Mouse (Mus musculus) neural tube, embryonic 14.5 days (tissue): ENCODE results near the gene Nt5c. TPM values are rescaled to one million over a fixed set of nuclear protein-coding genes. Genes with fewer than 3 reads are reported as not detected.

Experiments used
- ATAC-seq: fragments of 200-750 bp; cut with Nextera tagmentation; 2 replicates; pipeline ENCODE4 v1.8.0; 2017; ENCODE audit warnings: low read depth, mild to moderate bottlenecking, moderate TSS enrichment, moderate library complexity
- H3K27ac ChIP-seq: fragments of 300-500 bp; sonication (generic); 2 replicates; pipeline ENCODE4 v1.5.1; 2014; ENCODE audit warnings: low read depth, mild to moderate bottlenecking, control low read depth, low read length, moderate library complexity, mixed read lengths
- H3K27me3 ChIP-seq: fragments of 300-500 bp; sonication (generic); 2 replicates; pipeline ENCODE4 v1.6.1; 2014; ENCODE audit warnings: low read length; ENCODE audit not compliant: control insufficient read depth, insufficient read depth
- H3K36me3 ChIP-seq: fragments of 300-500 bp; sonication (generic); 2 replicates; pipeline ENCODE4 v1.6.1; 2014; ENCODE audit warnings: low read length, mixed read lengths; ENCODE audit not compliant: control insufficient read depth, insufficient read depth
- H3K4me1 ChIP-seq: fragments of 300-500 bp; sonication (generic); 2 replicates; pipeline ENCODE4 v1.6.1; 2014; ENCODE audit warnings: low read length; ENCODE audit not compliant: control insufficient read depth, insufficient read depth
- H3K4me2 ChIP-seq: fragments of 300-500 bp; sonication (generic); 2 replicates; pipeline ENCODE4 v1.6.1; 2014; ENCODE audit warnings: mild to moderate bottlenecking, low read depth, low read length, control low read depth
- H3K4me3 ChIP-seq: fragments of 300-500 bp; sonication (generic); 2 replicates; pipeline ENCODE4 v1.5.1; 2014; ENCODE audit warnings: low read depth, low read length, control low read depth, mixed read lengths
- H3K9ac ChIP-seq: fragments of 300-500 bp; sonication (generic); replicated peaks from 2 replicates; pipeline ENCODE4 v1.6.1; 2014; ENCODE audit warnings: low read depth, mild to moderate bottlenecking, control low read depth, low read length, mixed read lengths
- H3K9me3 ChIP-seq: fragments of 300-500 bp; sonication (generic); 2 replicates; pipeline ENCODE4 v1.6.1; 2016; ENCODE audit warnings: low read length; ENCODE audit not compliant: control insufficient read depth
- WGBS: fragments of 180-500 bp; shearing (Covaris S2); extraction: QIAGEN DNeasy Blood & Tissue Kit; methylation state at CpG from one replicate; pipeline ENCODE4 v1.1.7; 2014; 5-methylcytosine and 5-hydroxymethylcytosine counted together
- polyA plus RNA-seq: library from polyadenylated mRNA; unstranded; fragments of >200 nt; fragmentation: Nextera tagmentation; extraction: Ambion mirVana; gene quantifications from 2 replicates; pipeline ENCODE4 v1.2.1, GENCODE M21; 2014

The Nt5c gene
- polyA plus RNA-seq, 1 experiment from 2014 or later: 95.8 TPM

DNA sequence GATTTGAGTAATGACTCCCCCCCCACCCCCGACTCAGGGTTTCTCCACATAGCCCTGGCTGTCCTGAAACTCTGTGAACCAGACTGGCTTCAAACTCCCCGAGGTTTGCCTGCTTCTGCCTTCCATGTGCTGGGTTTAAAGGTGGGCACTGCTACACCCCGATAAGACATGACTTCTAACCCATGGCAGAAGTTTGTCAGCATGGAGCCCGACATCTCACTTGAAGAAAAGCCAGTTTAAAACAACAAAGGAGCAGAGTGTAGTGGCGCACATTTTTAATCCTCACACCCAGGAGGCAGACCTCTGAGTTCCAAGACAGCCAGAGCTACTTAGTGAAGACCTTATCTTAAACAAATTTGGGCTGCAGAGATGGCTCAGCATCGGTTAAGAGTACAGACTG lies 725 bp upstream of the Nt5c start:
- no peak overlapping the region for H3K9ac ChIP-seq
- WGBS: 42% methylated on average over 6 of the region's 6 CpGs
- H3K27me3 ChIP-seq: no peaks in the 10 kb centered on the region
- no peak for ATAC-seq
- H3K4me3 ChIP-seq: peak overlapping the region; percentile 59; the same call in 1 of the 2 replicates
- H3K36me3 ChIP-seq: peaks cover 10% of the 10 kb centered on the region
- H3K27ac ChIP-seq: no peak overlapping the region
- H3K4me2 ChIP-seq: peak overlapping the region; percentile 63
- no peaks in the 10 kb centered on the region for H3K9me3 ChIP-seq
- H3K4me1 ChIP-seq: peaks cover 11% of the 10 kb centered on the region; the same call in 1 of the 2 replicates

DNA sequence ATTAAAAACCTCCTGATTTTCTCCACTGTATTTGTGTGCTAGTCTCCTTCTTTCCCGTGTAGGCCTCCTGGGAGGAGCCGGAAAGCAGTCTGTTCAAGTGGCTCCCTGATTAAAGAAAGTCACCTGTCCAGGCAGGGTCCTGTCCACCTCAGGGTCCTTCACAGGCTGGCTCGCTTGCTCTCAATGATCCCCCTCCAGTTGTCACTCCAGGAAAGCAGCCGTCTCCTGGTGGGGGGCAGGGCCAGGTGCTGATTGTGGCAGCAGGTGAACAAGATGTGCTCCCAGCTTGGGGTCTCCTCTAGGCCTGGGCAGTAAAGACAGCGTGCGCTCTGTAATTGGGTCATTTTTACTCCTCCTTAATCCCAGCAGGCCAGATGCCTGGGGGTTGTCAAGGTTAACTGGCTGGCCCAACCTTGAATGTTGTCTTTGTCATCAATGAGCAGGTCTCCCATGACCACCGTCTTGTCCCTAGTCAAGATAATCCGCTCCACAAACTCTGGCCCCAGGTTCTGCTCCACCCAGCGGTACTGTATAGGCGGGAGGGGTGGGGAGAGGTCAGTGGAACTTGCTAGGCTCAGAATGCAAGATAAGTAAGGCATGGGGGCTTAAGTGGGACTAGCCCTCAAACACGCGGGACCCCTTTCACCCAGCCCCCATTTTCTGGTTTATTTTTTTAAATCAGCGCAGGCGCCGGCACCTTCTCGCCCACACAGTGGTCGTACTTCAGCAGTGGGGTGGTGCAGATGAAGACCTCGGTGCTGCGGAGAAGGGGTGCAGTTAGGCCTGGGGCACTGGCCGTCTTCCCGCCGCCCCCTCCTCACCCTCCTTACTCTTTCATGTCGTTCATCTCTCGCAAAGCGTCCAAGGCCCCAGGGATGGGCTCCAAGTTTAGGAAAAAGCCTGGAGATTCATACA lies 964 bp downstream of the Nt5c start:
- Histone ChIP-seq H3K9ac (peak overlapping the region; percentile 67), H3K4me1 (peaks cover 11% of the 10 kb centered on the region; the same call in 1 of the 2 replicates), H3K4me2 (peak overlapping the region; percentile 63), H3K27ac (0 out of 2 replicates have a peak overlapping the region, but pooled peaks have one; percentile 79), H3K36me3 (peaks cover 4% of the 10 kb centered on the region), H3K4me3 (peak overlapping the region; percentile 59), H3K9me3 (no peaks in the 10 kb centered on the region), H3K27me3 (no peaks in the 10 kb centered on the region)
- peak; percentile 52 for ATAC-seq
- WGBS: 29% methylated on average over 25 of the region's 25 CpGs

DNA sequence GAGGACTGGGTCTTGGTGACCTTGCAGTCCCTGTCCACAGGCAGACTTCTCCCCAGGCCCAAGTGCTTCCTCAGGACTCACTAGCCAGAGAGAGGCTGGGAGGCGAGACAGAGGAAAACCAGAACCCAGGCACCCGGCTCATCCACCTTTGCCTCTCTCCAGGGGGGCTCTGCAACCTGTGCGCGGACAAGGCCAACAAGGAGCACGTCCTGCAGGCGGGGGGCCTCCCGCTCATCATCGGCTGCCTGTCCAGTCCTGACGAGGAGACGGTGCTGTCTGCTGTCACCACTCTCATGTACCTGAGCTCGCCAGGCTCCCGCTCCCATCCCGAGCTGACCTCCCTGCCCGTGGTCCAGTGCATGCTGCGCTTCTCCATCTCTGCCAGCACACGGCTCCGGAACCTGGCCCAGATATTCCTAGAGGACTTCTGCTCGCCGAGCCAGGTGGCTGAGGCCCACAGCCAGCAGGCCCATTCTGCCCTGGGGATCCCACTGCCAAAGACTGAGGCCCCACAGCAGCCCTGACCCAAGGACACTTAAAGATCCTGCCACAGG lies 3.0 kb downstream of the Nt5c start:
- Histone ChIP-seq H3K4me2 (no peak overlapping the region), H3K27me3 (no peaks in the 10 kb centered on the region), H3K4me1 (peaks cover 11% of the 10 kb centered on the region; the same call in 1 of the 2 replicates), H3K27ac (no peak overlapping the region), H3K9ac (no peak overlapping the region), H3K9me3 (no peaks in the 10 kb centered on the region), H3K36me3 (peaks cover 4% of the 10 kb centered on the region), H3K4me3 (no peak overlapping the region)
- ATAC-seq: no peak
- 87% methylated on average over 19 of the region's 19 CpGs for WGBS

DNA sequence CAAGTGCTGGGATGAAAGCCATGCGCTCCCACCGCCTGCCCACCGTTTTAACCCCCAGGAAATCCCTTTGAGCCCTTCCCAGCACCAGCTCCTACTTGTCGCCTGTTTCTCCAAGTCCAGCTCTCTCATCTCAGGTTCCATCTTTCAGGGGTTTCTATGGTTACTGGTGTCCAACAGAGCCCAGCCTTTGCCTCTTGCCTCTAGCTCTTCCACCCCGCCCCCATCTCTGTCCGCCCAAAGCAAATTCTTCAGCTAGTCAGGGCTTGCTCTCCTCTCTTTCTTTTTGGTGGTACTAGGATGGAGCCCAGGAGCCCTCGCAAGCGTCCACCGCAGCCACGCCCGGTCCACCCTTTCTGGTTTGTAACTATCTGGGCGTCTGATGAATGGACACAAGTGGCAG lies 6.5 kb downstream of the Nt5c start:
- 63% methylated on average over 12 of the region's 12 CpGs for WGBS
- Histone ChIP-seq H3K9ac (no peak overlapping the region), H3K4me2 (no peak overlapping the region), H3K9me3 (no peaks in the 10 kb centered on the region), H3K4me3 (no peak overlapping the region), H3K4me1 (no peaks in the 10 kb centered on the region; the same call in 1 of the 2 replicates), H3K36me3 (peaks cover 4% of the 10 kb centered on the region), H3K27me3 (no peaks in the 10 kb centered on the region), H3K27ac (no peak overlapping the region)
- no peak for ATAC-seq

DNA sequence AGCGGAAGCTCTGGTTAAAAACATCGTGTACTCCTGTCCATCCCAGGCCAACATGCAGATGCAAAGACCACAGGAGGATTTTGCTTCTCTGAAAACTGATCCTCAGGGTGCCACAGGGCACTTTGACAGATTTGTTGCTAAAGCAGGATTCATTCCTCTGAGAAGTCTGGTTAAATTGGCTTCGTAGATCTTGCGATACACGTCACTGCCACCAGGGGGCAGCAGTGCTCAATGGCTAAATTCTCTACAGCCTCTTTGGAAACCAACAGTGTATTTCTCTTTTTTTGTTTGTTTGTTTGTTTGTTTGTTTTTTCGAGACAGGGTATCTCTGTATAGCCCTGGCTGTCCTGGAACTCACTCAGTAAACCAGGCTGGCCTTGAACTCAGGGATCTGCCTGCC lies 7.9 kb downstream of the Nt5c start:
- H3K27ac ChIP-seq: no peak overlapping the region
- H3K4me2 ChIP-seq: no peak overlapping the region
- no peaks in the 10 kb centered on the region for H3K36me3 ChIP-seq
- H3K9ac ChIP-seq: no peak overlapping the region
- 17% methylated on average over 6 of the region's 6 CpGs for WGBS
- no peak overlapping the region for H3K4me3 ChIP-seq
- no peaks in the 10 kb centered on the region for H3K4me1 ChIP-seq
- no peaks in the 10 kb centered on the region for H3K9me3 ChIP-seq
- no peaks in the 10 kb centered on the region for H3K27me3 ChIP-seq
- no peak for ATAC-seq

DNA sequence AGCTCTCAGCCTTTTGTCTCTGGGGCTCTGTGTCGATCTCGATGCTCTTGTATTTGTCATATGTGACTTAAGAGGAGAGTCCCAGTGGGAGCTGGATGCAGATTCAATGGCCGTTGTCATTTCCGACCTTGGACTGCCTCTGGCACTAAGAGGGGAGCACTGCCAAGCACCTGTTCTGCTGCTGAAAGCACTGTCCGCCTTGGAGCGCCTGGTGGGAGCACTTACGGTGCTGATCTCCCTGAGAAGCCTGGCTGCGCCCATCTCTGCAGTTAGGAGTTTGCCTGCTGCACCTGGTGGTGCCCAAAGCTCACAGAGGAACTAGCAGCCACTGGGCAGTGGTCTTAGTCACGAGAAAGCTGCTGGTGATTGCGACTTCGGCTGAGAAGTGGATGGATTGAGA lies 8.4 kb downstream of the Nt5c start:
- no peak overlapping the region for H3K4me2 ChIP-seq
- H3K9ac ChIP-seq: no peak overlapping the region
- 64% methylated on average over 11 of the region's 11 CpGs for WGBS
- H3K27ac ChIP-seq: no peak overlapping the region
- H3K4me3 ChIP-seq: no peak overlapping the region
- H3K27me3 ChIP-seq: no peaks in the 10 kb centered on the region
- ATAC-seq: no peak
- no peaks in the 10 kb centered on the region for H3K36me3 ChIP-seq
- H3K9me3 ChIP-seq: no peaks in the 10 kb centered on the region
- no peaks in the 10 kb centered on the region for H3K4me1 ChIP-seq

DNA sequence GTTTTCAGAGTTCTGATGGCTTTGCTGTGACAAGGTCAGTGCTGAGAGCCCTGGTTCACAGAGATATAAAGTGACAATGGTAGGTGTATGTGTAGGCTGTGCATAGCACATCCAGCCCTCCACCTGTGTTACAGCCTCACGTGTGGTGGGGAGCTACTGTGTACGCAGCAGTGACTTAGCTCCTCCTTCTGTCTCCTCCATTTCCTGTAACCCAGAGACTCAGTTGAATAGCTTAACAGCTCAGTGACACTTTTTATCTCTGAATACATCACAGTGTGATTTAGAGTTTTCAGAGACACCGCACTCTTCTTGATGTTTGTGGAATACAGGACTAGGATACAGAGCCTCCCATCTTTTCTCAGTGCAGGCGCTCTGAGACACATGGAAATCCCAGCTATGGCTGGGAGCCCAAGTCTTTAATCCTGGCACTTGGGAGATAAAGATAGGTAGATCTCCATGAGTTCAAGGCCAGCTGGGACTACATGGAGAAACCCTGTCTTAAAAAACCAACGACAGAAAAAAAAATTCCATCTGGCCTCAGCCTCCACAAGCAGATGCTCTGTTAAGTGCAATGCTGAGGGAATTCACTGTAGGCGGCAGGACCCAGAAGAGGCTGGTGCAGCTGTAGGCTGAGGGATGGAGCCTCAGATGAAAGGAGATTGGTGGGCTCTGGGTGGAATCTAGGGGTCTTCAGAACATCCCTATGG lies 10.0 kb downstream of the Nt5c start:
- WGBS: 89% methylated on average over 6 of the region's 6 CpGs
- H3K9ac ChIP-seq: no peak overlapping the region
- H3K4me2 ChIP-seq: no peak overlapping the region
- no peaks in the 10 kb centered on the region for H3K27me3 ChIP-seq
- no peak overlapping the region for H3K4me3 ChIP-seq
- no peak overlapping the region for H3K27ac ChIP-seq
- peaks cover 2% of the 10 kb centered on the region for H3K4me1 ChIP-seq
- no peak for ATAC-seq
- no peaks in the 10 kb centered on the region for H3K36me3 ChIP-seq
- H3K9me3 ChIP-seq: no peaks in the 10 kb centered on the region

DNA sequence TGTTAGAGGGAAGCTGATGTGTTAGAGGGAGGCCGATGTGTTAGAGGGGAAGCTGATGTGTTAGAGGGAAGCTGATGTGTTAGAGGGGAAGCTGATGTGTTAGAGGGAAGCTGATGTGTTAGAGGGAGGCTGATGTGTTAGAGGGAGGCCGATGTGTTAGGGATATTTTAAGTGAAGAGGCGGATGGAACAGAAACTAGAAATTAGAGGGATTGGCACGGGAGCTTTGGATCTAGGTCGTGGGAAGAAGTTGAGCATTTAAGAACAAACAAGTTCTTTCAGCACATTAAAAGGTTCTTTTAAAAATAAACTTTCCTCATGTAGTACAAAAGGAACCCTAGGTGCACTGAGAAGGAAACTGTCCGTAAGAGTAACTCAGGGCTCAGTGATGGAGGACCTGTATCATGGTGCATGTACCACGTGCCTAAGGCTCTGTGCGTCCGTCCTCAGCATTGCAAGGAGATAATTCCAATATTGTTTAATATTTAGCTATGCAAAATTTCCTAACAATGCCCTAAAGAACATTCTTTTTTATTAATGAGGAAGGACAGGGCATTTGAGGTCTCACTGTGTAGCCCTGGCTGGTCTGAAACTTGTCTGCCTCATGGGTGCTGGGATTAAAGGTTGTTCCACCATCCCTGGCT lies 13.2 kb downstream of the Nt5c start:
- Histone ChIP-seq H3K4me3 (no peak overlapping the region), H3K27ac (no peak overlapping the region), H3K36me3 (no peaks in the 10 kb centered on the region), H3K9me3 (no peaks in the 10 kb centered on the region), H3K4me1 (peaks cover 17% of the 10 kb centered on the region), H3K9ac (no peak overlapping the region), H3K27me3 (no peaks in the 10 kb centered on the region), H3K4me2 (no peak overlapping the region)
- WGBS: 86% methylated on average over 9 of the region's 9 CpGs
- no peak for ATAC-seq
